In genomic region chr2:126815822-126816221, GRCm38 (mm10) we compare ENCODE assay signal across 15 mouse cellular contexts. TPM values are rescaled to one million over a fixed set of nuclear protein-coding genes. Genes with fewer than 3 reads are reported as not detected.
A peak's percentile ranks its signal among the peaks of the same experiment; 100 is the strongest.
DNase-seq lines count a peak whose midpoint lies in the region; ATAC-seq and TF ChIP-seq lines count a peak whose summit lies in the region.
"Had no signal": no experiment of that assay in that cellular context is flagged by ENCODE, and none has a peak within 500 bp of the region (broad histone marks: within the 10 kb centered on the region; RNA-seq: fewer than 3 reads in every experiment).

No protein-coding gene starts in this region.

- no peak overlapping the region for H3K4me3 ChIP-seq in gastrocnemius, adult 2 months
- H3K4me3 ChIP-seq in heart, embryonic 13.5 days: no peak overlapping the region
- H3K4me3 ChIP-seq in liver, embryonic 14.5 days (ENCODE audit: insufficient read depth in 1 of 2, low read depth in 2 of 2, low read length in 2 of 2): no peak overlapping the region
- H3K4me3 ChIP-seq: embryonic facial prominence, embryonic 13.5 days; forebrain, embryonic 15.5 days; hindbrain, embryonic 10.5 days had no signal

- H3K27me3 ChIP-seq in heart, embryonic 13.5 days (replicated peaks): no peaks in the 10 kb centered on the region
- H3K27me3 ChIP-seq in liver, embryonic 14.5 days (ENCODE audit: control insufficient read depth, insufficient read depth, low read length): no peaks in the 10 kb centered on the region
- H3K27me3 ChIP-seq: embryonic facial prominence, embryonic 13.5 days; forebrain, embryonic 15.5 days had no signal

- H3K9me3 ChIP-seq in heart, embryonic 13.5 days: no peaks in the 10 kb centered on the region
- no peaks in the 10 kb centered on the region for H3K9me3 ChIP-seq in liver, embryonic 14.5 days (ENCODE audit: control insufficient read depth, low read length)
- H3K9me3 ChIP-seq: embryonic facial prominence, embryonic 13.5 days; forebrain, embryonic 15.5 days; hindbrain, embryonic 10.5 days had no signal

- H3K9ac ChIP-seq in heart, embryonic 13.5 days: no peak overlapping the region
- no peak overlapping the region for H3K9ac ChIP-seq in liver, embryonic 14.5 days (replicated peaks)
- H3K9ac ChIP-seq: embryonic facial prominence, embryonic 13.5 days; forebrain, embryonic 15.5 days had no signal

- DNase-seq in gastrocnemius, adult 2 months: no peak
- no peak for DNase-seq in gastrocnemius, postnatal 4 days (ENCODE audit: low spot score in 2 of 2)
- DNase-seq in brain, adult 2 months (ENCODE audit: low read depth, low spot score): peak; percentile 20
- no peak for DNase-seq in liver, embryonic 14.5 days (ENCODE audit: low read depth in 3 of 3, low spot score in 3 of 3)
- no peak for DNase-seq in frontal cortex, postnatal 14 days (ENCODE audit: low spot score in 2 of 2)
- DNase-seq in cerebellum, adult 8-10 months: no peak
- DNase-seq in gastrocnemius, postnatal 25 days: no peak
- DNase-seq: cerebellum, postnatal 10 days; kidney, adult 2 months; thymus, adult 2 months had no signal

- no peak for TF ChIP-seq EP300 in liver, embryonic 14.5 days (IDR thresholded peaks at IDR 0.05; ENCODE audit: low read depth)

- peak overlapping the region; percentile 35; the same call in 1 of the 2 replicates for H3K27ac ChIP-seq in gastrocnemius, adult 2 months
- peak overlapping the region; percentile 67 for H3K27ac ChIP-seq in heart, embryonic 13.5 days (replicated peaks)
- no peak overlapping the region; the same call in 1 of the 2 replicates for H3K27ac ChIP-seq in liver, embryonic 14.5 days
- H3K27ac ChIP-seq: embryonic facial prominence, embryonic 13.5 days; forebrain, embryonic 15.5 days; hindbrain, embryonic 10.5 days had no signal

- H3K4me1 ChIP-seq in heart, embryonic 13.5 days: peaks cover 15% of the 10 kb centered on the region
- peaks cover 28 to 29% of the 10 kb centered on the region in 2 experiments for H3K4me1 ChIP-seq in liver, embryonic 14.5 days (replicated peaks; ENCODE audit: control insufficient read depth in 2 of 2, insufficient read depth in 2 of 2, low read length in 1 of 2)
- H3K4me1 ChIP-seq: embryonic facial prominence, embryonic 13.5 days; forebrain, embryonic 15.5 days; hindbrain, embryonic 10.5 days had no signal

- H3K36me3 ChIP-seq in heart, embryonic 13.5 days: peaks cover 69% of the 10 kb centered on the region
- peaks cover 22% of the 10 kb centered on the region for H3K36me3 ChIP-seq in liver, embryonic 14.5 days (replicated peaks; ENCODE audit: control insufficient read depth, insufficient read depth, low read depth)

- 3% methylated on average over 1 of the region's 1 CpGs for WGBS in heart, embryonic 13.5 days
- WGBS in liver, embryonic 14.5 days (ENCODE audit: insufficient replicate concordance): 3% methylated on average over 1 of the region's 1 CpGs

- ATAC-seq in heart, embryonic 13.5 days (ENCODE audit: extremely low read depth, insufficient number of reproducible peaks, low FRiP score, low TSS enrichment): peak; percentile 42
- ATAC-seq in liver, embryonic 14.5 days (ENCODE audit: insufficient read depth): peak; percentile 63
- ATAC-seq: forebrain, embryonic 15.5 days had no signal

- intact Hi-C loops in gastrocnemius, adult 2 months (cut with DNase I): no loop called here

- peak overlapping the region; percentile 50 for H3K4me2 ChIP-seq in heart, embryonic 13.5 days
- H3K4me2 ChIP-seq in liver, embryonic 14.5 days (ENCODE audit: low read depth): 0 out of 2 replicates have a peak overlapping the region, but pooled peaks have one; percentile 12
- H3K4me2 ChIP-seq: embryonic facial prominence, embryonic 13.5 days; forebrain, embryonic 15.5 days had no signal

- no peak for TF ChIP-seq CTCF in gastrocnemius, adult 2 months (IDR thresholded peaks at IDR 0.05)
- no peak for TF ChIP-seq CTCF in liver, embryonic 14.5 days (IDR thresholded peaks at IDR 0.05; ENCODE audit: low read depth)

RNA-seq across cellular contexts. Expression of gene Usp50, which starts 32.6 kb away (rescaled TPM):
- under 1 TPM in 1 of 2 experiments, not detected in 1; 0.18 TPM for total RNA-seq in gastrocnemius, adult 2 months (2021)
- not detected for total RNA-seq in gastrocnemius, postnatal 4 days (2021)
- 1.5 and 2.2 TPM in 2 replicates for polyA plus RNA-seq in heart, embryonic 13.5 days (2015; fragmentation: Nextera tagmentation; extraction: Ambion mirVana)
- polyA plus RNA-seq in liver, embryonic 14.5 days (2012; rRNA removed): 0.37 and 0.93 TPM in 2 replicates
- polyA plus RNA-seq in liver, embryonic 14.5 days (2014; fragmentation: Nextera tagmentation; extraction: Ambion mirVana): 1.7 and 1.8 TPM in 2 replicates
- not detected for total RNA-seq in gastrocnemius, postnatal 25 days (2021)
- total RNA-seq: neutrophil, adult 5-6 weeks had no signal
